Mouse (Mus musculus) Patski (cell line): ENCODE results near the gene Thoc5. TPM values are rescaled to one million over a fixed set of nuclear protein-coding genes. Genes with fewer than 3 reads are reported as not detected.
A peak's percentile ranks its signal among the peaks of the same experiment; 100 is the strongest.

Experiments used
- ATAC-seq: fragments of 100-300 bp; one replicate; pipeline ENCODE4 v1.8.0; 2021
- CTCF ChIA-PET: fragments of 350-600 bp; sonication (Branson Sonifier 250); formaldehyde crosslinking; loops from one replicate; lab custom pipeline; 2022; ENCODE audit warnings: inconsistent platforms; lab: Charles Lee
- POLR2A ChIA-PET: fragments of 350-600 bp; sonication (Branson Sonifier 250); formaldehyde crosslinking; loops from one replicate; lab custom pipeline; 2022; ENCODE audit warnings: antibody characterized with exemption, inconsistent platforms; lab: Charles Lee
- DNase-seq: peaks from one replicate; pipeline ENCODE4 v3.0.0-alpha.2; 2011; ENCODE audit warnings: low read depth, low spot score
- H3K27me3 ChIP-seq: fragments of 371-371 bp; one replicate; pipeline ENCODE4 v1.5.1; 2021
- CTCF ChIP-seq: fragments of 100-300 bp; IDR thresholded peaks from one replicate; pipeline ENCODE4 v1.5.1; 2021
- in situ Hi-C: fragments of 300-500 bp; cut with MboI; formaldehyde crosslinking; loops from 3 replicates; pipeline ENCODE4 v1.11.1; 2018; ENCODE audit warnings: low pct_unique_long_range_greater_than_20kb, mixed read lengths
- polyA plus RNA-seq: library from polyadenylated mRNA; unstranded; gene quantifications from one replicate; pipeline ENCODE4 v1.2.3, GENCODE M21; 2021

Thoc5 gene
- polyA plus RNA-seq, 1 experiment from 2014 or later: 44.2 TPM

DNA sequence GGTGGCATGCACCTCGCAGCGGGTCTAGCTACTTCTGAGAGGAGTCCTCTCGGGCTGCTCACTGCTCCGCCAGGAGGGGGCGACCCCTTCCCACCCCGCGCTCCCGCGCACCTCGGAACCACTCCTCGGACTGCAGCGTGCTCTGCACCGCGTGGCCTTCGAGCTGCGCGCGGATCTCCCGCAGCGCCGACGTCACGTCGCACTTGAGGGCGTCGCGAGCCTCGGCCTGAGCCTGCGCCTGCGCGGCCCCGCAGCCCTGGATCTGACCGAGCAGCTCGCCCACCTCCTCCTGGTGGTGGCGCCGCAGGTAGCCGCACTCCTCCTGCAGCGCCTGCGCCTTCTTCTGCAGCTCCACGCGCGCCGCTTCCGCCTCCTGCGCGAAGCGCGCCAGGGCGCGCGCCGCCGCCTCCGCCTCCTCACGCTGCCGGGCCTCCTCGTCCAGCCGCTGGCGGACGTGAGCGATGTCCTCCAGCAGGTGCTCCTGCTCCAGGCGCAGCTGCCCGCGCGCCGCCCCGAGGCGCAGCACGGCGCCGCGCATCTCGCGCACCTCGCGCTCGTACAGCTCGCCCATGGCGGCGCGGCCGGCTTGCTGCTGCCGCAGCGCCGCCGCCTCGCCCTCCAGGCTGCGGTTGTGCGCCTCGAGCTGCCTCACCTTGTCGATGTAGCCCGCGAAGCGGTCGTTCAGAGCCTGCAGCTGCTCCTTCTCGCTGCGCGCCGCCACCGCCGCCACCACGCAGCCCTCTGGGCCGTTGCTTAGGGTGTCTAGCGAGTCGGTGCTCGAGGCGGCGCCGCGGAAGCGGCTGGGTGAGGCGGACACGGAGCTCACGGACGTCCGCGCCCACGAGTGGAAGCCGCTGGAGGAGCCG lies 52.1 kb downstream of the Thoc5 start:
- H3K27me3 ChIP-seq: peaks cover 51% of the 10 kb centered on the region

DNA sequence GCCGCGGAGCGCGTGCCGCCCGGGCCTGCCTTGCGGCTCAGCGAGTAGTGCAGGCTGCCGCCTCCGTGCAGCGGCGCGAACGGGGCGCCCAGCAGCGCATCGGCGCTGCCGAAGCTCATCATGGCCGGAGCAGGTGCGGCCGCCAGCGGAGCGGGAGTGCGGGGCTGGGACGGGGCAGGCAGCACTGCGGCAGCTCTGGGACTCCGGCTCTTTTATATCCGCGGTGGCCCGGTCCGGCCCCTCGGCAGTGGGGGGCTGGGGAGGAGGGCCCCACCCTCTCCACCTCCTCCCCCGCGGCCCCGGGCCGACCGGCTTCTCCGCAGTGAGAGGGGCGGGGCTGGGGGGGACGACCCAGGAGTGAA lies 52.7 kb downstream of the Thoc5 start, which contains the start of gene Nefh:
Nefh (minus strand) TSS at position 252 of the 362 bp plus-strand sequence.
- no peak for ATAC-seq
- no peak for DNase-seq
- peaks cover 54% of the 10 kb centered on the region for H3K27me3 ChIP-seq
- ChIA-PET CTCF (no interaction called here), POLR2A (no interaction called here)
- in situ Hi-C loops: no loop called here
- TF ChIP-seq CTCF: no peak

More for the DNA sequence above, 52.1 kb downstream of the Thoc5 start:
- DNase-seq (no peak), ATAC-seq (peak; percentile 23)
- in situ Hi-C loops: no loop called here
- POLR2A ChIA-PET: no interaction called here
- peak; percentile 94 for TF ChIP-seq CTCF
- CTCF ChIA-PET: interaction anchor here (1.1 kb wide), 1 partner anchor 16 kb away, joined by 3 read pairs; no protein-coding TSS in a partner anchor

DNA sequence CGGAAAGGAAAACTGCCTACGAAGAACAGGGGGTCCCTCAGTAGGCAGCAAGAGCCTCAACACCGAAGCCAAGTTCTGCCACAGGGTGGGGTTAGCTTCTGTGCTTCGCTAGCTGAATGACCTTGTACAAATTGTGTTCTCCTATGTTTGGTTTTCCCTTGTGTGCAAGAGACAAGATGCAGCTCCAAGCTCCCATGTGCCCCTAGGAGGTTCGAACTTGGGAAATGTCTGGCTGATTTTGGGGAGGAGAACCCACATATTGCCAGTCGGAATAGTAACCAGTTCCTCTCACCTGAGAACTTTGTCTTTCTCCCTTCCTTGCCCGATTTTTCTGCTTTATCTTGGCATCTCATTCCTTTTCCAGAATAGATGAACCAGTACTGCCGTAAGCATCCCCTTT lies 53.7 kb downstream of the Thoc5 start:
- DNase-seq: no peak
- peaks cover 64% of the 10 kb centered on the region for H3K27me3 ChIP-seq
- CTCF ChIA-PET: no interaction called here
- in situ Hi-C loops: no loop called here
- no peak for TF ChIP-seq CTCF
- POLR2A ChIA-PET: no interaction called here
- no peak for ATAC-seq

DNA sequence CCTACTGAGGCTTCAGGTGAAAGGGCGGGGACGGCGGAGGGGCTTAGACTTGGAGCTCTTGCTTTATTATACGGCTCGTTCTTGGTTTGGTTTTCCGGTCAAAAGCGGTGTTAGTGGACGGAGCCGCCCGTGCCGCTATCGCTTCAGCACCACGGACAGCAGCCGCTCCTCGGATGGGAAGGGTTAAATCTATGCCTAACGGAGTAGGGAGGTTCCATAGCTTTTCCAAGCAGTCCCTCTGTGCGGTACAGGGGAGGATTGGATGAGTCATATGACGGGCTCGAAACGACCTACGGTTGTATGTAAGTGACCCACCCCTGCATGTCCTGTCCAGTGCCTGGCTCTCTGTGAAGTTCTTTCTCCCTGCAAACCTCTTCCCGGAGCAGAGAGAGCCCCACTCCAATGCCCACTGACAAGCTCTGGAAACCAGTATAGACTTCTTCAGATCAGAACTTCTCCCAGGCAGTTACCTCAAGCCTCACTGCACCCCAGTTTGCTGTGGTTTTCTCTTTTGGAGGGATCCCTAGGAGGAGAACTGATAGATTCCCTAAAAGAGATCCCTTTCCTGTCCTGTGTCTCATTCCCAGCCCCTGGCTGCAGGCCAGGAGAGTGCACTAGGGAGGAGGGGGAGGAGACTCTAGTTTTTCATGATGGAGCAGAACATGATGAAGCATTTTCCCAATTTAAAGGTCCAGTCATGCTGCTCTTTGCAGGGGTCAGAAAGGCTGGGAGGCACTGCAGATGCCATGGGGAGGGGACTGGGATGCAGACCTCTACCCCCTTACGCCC lies 54.3 kb downstream of the Thoc5 start:
- peaks cover 69% of the 10 kb centered on the region for H3K27me3 ChIP-seq
- no peak for DNase-seq
- POLR2A ChIA-PET: no interaction called here
- in situ Hi-C loops: loop anchor here (25.0 kb wide), 1 partner anchor 912 kb away; the partner anchor contains the start of gene Sec14l4
- CTCF ChIA-PET: no interaction called here
- no peak for ATAC-seq
- no peak for TF ChIP-seq CTCF

DNA sequence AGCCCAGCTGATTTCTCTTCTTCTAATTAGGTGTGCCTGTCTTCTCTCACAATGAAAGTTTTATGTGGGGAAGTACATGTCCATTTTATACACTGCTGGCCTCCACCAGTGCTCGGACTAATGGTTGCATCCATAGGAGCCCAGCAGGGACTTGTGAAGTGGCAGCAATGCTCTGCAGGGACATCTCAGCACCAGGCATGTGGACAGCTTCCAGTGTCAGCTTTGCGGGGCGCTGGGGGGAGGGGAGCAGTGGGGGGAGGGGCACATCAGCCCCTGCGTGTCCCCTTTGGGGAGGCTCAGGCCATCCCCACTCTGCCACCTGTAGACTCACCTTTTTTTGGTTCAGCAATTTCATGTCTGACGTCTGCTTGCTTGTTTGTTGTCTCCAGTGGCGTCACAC lies 58.3 kb downstream of the Thoc5 start:
- H3K27me3 ChIP-seq: peaks cover 78% of the 10 kb centered on the region
- ChIA-PET POLR2A (interaction anchor here (0.6 to 1.3 kb wide), 2 partner anchors 11 to 515 kb away, joined by 3 to 4 read pairs; no protein-coding TSS in a partner anchor), CTCF (interaction anchor here (1.2 kb wide), 1 partner anchor 20 kb away, joined by 5 read pairs; no protein-coding TSS in a partner anchor)
- no peak for ATAC-seq
- no peak for TF ChIP-seq CTCF
- DNase-seq: no peak
- in situ Hi-C loops: loop anchor here (25.0 kb wide), 1 partner anchor 916 kb away; the partner anchor contains the start of gene Sec14l4

DNA sequence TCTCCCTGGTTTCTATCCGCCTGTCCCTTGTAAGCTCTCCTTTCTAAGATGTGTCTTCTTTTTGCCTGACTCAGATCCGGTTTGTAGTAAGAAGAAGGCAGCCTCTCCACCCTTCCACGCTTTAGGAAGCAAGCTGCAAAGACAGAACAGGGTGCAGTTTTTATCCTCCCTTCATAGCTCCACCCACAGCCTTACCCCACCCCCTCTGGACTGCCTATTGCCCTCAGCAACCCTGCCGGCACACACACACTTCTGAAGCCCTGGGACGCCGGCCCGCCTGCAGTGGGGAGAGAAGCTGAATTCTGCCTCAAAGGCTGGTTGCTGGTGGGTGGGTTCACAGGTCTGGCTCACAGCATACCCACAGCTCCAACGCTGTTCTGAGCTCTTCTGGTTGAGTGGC lies 58.8 kb downstream of the Thoc5 start:
- POLR2A ChIA-PET: interaction anchor here (1.3 kb wide), 1 partner anchor 12 kb away, joined by 3 read pairs; no protein-coding TSS in a partner anchor
- peaks cover 77% of the 10 kb centered on the region for H3K27me3 ChIP-seq
- DNase-seq (no peak), ATAC-seq (no peak)
- in situ Hi-C loops: loop anchor here (25.0 kb wide), 1 partner anchor 917 kb away; the partner anchor contains the start of gene Sec14l4
- CTCF ChIA-PET: interaction anchor here (1.2 kb wide), 1 partner anchor 19 kb away, joined by 5 read pairs; no protein-coding TSS in a partner anchor
- no peak for TF ChIP-seq CTCF

DNA sequence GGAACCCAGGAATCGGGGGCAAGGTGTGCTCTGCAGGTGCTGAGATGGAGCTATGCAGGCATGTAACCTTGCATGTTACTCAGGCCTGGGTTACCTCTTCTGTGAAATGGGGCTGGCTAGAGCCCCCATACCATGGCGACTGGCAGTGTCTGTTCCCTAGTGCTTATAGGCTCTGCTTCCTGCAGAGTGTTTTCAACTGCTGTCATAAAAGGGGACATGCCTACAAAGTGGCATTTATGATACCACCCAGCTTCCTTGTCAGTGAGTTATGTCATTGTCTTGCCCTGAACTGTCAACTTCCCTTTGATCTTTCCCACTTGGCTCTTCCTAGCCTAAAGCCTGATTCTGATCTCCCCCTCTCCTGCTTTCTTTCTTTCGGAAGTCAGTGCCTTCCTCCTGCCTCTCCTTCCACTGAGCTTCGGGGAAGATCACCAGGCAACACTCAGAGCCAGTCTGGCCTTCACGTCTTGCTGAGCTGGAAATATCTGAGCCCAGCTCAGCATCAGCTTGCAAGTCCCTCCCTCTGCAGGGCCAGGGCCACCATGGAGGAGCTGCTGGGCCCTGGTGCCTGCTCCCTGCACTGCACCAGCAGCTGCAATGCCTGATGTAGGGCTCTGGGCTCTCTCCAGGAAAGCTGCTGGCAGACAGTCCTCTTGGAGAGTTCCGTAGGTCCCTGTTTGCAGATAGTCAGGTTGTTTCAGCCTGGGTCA lies 68.1 kb downstream of the Thoc5 start:
- H3K27me3 ChIP-seq: peaks cover 28% of the 10 kb centered on the region
- no peak for DNase-seq
- POLR2A ChIA-PET: no interaction called here
- CTCF ChIA-PET: interaction anchor here (1.0 kb wide), 1 partner anchor 12 kb away, joined by 5 read pairs; no protein-coding TSS in a partner anchor
- in situ Hi-C loops: loop anchor here (25.0 kb wide), 1 partner anchor 926 kb away; the partner anchor contains the start of gene Sec14l4
- no peak for TF ChIP-seq CTCF
- no peak for ATAC-seq

DNA sequence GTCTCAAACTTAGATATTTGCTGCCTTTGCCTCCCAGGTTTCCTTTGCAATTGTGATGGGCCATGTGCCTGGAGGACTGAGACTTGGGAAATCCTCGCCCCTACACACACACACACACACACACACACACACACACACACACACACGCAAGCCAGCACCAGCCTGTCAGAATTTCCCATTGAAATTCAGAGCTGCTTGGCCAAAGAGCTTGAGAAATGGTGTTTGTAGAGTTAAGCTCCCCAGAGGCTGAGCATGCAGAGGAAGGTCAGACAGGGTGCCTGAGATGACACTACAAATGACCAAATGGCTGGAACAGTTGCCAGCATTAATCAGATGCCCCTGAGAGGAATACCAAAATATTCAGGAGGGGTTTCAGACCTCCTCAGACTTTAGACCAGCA lies 71.2 kb downstream of the Thoc5 start:
- TF ChIP-seq CTCF: no peak
- in situ Hi-C loops: loop anchor here (25.0 kb wide), 1 partner anchor 929 kb away; the partner anchor contains the start of gene Sec14l4
- POLR2A ChIA-PET: interaction anchor here (0.6 kb wide), 1 partner anchor 69 kb away, joined by 3 read pairs; no protein-coding TSS in a partner anchor
- ATAC-seq: no peak
- CTCF ChIA-PET: no interaction called here
- H3K27me3 ChIP-seq: peaks cover 23% of the 10 kb centered on the region
- DNase-seq: no peak

DNA sequence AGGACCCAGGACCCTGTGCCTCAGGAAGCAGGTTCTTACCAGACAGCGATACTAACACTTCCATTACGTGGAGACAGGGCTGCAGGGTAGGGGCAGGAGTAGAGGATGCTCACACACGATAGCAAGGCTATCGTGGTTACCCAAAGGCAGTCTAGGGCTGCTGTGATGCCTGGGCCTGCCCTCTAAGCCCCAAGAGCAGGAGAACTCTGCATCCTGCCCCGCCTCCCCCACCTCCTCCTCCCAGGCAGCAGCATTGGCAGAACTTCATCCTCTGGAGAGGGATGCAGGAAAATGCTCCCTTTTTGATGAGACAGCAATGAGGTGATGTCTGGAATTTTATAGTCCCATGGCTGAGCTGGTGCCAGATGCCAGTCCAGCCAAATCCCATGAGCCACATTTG lies 71.8 kb downstream of the Thoc5 start:
- H3K27me3 ChIP-seq: peaks cover 19% of the 10 kb centered on the region
- ChIA-PET POLR2A (interaction anchor here (0.6 kb wide), 1 partner anchor 70 kb away, joined by 3 read pairs; no protein-coding TSS in a partner anchor), CTCF (no interaction called here)
- in situ Hi-C loops: loop anchor here (25.0 kb wide), 1 partner anchor 930 kb away; the partner anchor contains the start of gene Sec14l4
- no peak for ATAC-seq
- no peak for TF ChIP-seq CTCF
- DNase-seq: no peak
